Mouse (Mus musculus): ENCODE measurements around the gene Prl8a2.

The Prl8a2 gene

DNA sequence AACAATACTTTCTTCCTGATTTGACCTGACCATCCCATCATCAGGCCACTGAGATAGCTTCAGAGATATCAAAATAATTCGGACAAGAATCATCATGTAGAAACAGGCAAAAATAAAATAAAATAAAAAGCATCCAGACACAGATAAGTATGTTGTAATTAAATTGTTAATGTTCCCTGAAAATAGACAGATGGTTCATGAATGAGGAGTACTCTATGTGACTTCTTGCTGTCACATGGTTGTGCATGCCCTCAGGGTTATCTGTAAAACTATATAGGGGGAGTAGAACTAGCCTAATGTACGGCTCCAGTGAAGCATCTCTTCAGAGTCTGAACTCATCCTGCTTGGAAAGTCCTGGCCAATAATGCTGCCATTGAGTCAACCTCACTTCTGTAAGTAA lies at the start of gene Prl8a2:
Prl8a2 (plus strand) TSS at position 301 of the 400 bp plus-strand sequence.
- DNase-seq (ENCODE audit: low spot score), result no peak

DNA sequence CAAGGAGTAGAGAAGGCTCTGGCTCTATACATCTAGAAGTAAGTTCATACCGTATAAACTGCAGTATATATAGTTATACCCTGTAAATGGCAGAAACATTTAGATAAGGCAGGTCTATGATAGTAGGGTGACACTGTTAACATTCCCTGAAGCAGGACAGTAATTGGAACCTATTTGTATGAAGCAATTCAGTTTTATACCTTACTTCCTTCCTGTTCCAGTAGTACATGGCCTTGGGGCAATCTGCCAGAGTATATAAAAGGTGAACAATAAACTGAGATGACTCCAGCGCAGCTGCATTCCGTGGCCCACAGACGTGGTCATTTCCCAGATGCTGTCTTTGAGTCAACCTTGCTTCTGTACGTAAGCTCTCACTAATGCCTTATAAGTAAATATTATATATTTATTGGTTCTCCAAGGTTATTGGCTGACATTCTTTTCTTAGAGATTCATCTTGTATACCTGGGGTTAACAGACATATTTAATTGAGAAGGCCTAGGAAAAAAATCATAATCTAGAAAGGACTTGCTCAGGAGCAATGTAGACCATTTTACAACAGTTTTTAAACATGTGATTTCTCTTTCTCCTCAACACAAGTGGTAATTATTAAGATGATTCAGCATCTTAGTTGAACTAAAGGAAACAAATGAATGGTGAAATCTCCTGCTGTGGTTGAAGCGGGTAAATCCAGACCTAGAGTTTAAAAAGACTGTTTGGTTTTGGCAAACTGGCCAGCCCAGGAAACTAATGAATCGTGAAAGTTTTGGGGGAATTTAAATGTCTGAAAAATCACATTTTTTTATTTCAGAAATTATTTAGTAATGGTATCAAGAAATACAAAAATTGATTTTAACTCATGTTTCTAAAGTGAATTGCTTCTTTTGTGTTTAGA lies 32.9 kb upstream of the Prl8a2 start, which contains the start of gene Prl6a1:
Prl6a1 (plus strand) TSS at position 294 of the 892 bp plus-strand sequence.
- DNase-seq (ENCODE audit: low spot score), result no peak

DNA sequence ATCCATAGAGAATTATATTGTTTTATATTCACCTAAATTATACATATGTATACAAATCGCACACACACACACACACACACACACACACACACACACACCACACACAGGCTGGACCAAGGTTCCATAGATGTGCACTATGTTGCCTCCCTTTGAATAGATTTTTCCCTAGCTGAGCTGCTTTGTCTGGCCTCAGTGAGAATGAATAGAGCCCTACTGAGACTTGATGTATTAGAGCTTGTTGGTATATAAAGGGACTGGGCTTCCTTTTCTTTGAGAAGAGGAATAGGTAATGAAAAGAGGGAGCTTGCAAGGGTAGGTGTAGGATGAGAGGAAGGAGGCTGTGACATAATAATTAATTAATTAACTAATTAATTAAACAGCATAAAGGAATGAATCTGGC lies 10.5 kb upstream of the Prl8a2 start:
- no peak for DNase-seq (ENCODE audit: low spot score)

DNA sequence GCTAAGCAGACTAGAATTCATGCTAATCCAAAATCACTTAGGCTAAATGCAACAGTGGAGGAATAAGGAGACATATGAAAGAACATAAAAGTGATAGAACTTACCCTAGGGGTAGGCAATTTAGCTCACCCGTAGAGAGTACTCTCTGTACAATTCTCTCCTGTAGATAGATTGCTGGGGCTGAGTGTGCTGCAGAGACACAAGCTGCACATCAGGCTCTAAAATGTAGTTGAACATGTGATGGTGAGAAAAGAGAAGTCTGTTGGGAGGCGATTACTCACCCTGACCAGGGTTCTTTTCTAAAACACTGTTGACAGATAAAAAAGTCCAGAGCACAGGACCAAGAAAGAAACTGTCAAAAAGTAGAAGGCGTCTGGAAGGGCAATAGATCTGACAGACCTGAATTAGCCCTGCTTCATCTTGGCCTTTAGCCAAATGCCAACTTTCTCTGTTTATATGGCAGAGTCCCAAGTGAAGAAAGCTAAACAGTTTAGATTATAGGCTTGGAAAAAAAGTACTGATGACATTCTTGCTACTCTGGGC lies 2.7 kb upstream of the Prl8a2 start:
- no peak for DNase-seq (ENCODE audit: low spot score)

DNA sequence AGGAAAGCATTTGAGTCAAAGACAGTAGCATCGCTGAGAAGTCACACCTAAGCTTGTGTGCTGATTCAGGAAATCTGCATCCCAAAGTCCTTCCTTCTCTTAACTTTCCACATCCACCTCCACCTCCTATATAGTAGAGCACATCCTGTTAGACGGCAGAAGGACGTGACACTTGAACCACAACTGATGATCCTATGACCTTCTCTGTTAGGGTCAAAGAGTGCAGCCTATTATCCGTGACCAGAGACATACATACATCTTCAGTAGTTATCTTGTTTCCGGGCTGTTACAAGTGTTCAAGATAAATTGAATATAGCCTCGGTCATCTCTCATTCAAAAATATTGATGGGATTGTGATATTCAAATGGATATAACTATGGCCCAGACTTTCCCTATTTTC lies 45.3 kb downstream of the Prl8a2 start, which contains the start of gene Prl2b1:
Prl2b1 (minus strand) TSS at position 101 of the 400 bp plus-strand sequence.
- no peak for DNase-seq (ENCODE audit: low spot score)

DNA sequence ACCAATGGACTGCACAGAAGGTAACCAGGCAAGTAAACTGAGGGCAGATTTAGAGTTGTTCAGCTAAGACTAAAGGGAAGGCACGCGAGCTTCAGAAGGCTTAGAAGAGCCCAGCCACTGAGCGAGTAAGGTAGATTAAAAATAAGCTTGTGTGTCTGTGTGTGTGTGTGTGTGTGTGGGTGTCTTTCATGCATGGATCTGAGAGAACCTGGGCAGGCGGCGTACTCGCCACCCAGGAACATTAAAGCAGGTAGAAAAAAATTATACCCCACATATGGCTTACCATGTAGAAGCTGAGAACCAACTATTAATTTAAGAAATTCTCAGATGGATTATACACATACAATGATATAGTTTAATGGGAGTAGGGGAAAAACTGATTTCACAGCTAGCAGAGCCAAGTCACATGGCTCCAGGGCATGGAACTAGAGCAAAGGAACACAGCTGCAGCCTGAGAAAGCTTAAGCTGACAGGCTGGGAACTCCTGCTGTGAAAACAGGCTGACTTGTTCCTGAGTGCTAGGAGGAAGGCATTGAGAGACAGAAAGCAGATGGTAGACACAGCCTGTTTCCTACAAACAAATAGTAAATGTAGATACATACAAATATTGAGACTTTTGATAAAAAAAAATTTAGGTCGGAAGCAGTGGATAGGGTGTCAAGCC lies 53.7 kb downstream of the Prl8a2 start:
- no peak for DNase-seq (ENCODE audit: low spot score)
